Mouse (Mus musculus) ES-Bruce4 (cell line): Measurements from ENCODE around the gene Mt2. TPM values are rescaled to one million over a fixed set of nuclear protein-coding genes. Genes with fewer than 3 reads are reported as not detected.

Experiments used
- H3K27ac ChIP-seq: 2 replicates; pipeline ENCODE4 v1.5.1; 2012; ENCODE audit warnings: low read length, inconsistent platforms; ENCODE audit not compliant: insufficient read depth
- H3K27me3 ChIP-seq: 2 replicates; pipeline ENCODE4 v1.6.1; 2012; ENCODE audit warnings: mild to moderate bottlenecking, low read length, inconsistent platforms; ENCODE audit not compliant: control insufficient read depth, poor library complexity, insufficient read depth, severe bottlenecking
- H3K36me3 ChIP-seq: 2 replicates; pipeline ENCODE4 v1.6.1; 2012; ENCODE audit warnings: inconsistent platforms, mild to moderate bottlenecking, low read length, moderate library complexity; ENCODE audit not compliant: control insufficient read depth, poor library complexity, insufficient read depth, severe bottlenecking
- H3K4me1 ChIP-seq: one replicate; pipeline ENCODE4 v1.8.1; 2011; ENCODE audit warnings: low read length; ENCODE audit not compliant: control insufficient read depth, insufficient read depth
- H3K4me3 ChIP-seq: 2 replicates; pipeline ENCODE4 v1.5.1; 2011; ENCODE audit warnings: low read depth, mild to moderate bottlenecking, low read length
- H3K9ac ChIP-seq: 2 replicates; pipeline ENCODE4 v1.6.1; 2012; ENCODE audit warnings: low read depth, mild to moderate bottlenecking, inconsistent platforms; ENCODE audit not compliant: poor library complexity, severe bottlenecking
- H3K9me3 ChIP-seq: replicated peaks from 2 replicates; pipeline ENCODE4 v1.6.1; 2012; ENCODE audit warnings: mild to moderate bottlenecking, low read length, inconsistent platforms; ENCODE audit not compliant: control insufficient read depth, poor library complexity, insufficient read depth, severe bottlenecking
- CTCF ChIP-seq: IDR thresholded peaks from one replicate; pipeline ENCODE4 v1.8.1; 2011; ENCODE audit warnings: low read depth, low read length
- EP300 ChIP-seq: IDR thresholded peaks from 2 replicates; pipeline ENCODE4 v1.6.1; 2011; ENCODE audit warnings: low read depth, low read length; ENCODE audit not compliant: insufficient read depth
- POLR2A ChIP-seq: IDR thresholded peaks from one replicate; pipeline ENCODE4 v1.8.1; 2011; ENCODE audit warnings: low read length; ENCODE audit not compliant: insufficient read depth
- polyA plus RNA-seq: library from polyadenylated mRNA; stranded (reverse); fragments of >200 nt; gene quantifications from 2 replicates; pipeline ENCODE4 v1.2.4, GENCODE M21; 2011; ENCODE audit warnings: low read depth; ENCODE audit not compliant: missing spikeins, insufficient read depth, insufficient read length

The Mt2 gene
- polyA plus RNA-seq, 1 experiment, result 1,296 TPM

GRCm38 (mm10) chr8:94199202-94199869 is 26.9 kb downstream of the Mt2 start:
- no peaks in the 10 kb centered on the region for H3K4me1 ChIP-seq
- H3K27ac ChIP-seq, result no peak overlapping the region
- no peaks in the 10 kb centered on the region for H3K27me3 ChIP-seq
- no peaks in the 10 kb centered on the region for H3K9me3 ChIP-seq
- H3K9ac ChIP-seq, result no peak overlapping the region
- no peaks in the 10 kb centered on the region for H3K36me3 ChIP-seq
- TF ChIP-seq POLR2A (no peak), CTCF (peak; percentile 25), EP300 (no peak)
- no peak overlapping the region for H3K4me3 ChIP-seq

- Histone ChIP-seq H3K27ac (no peak overlapping the region), H3K36me3 (no peaks in the 10 kb centered on the region), H3K4me1 (no peaks in the 10 kb centered on the region), H3K9me3 (no peaks in the 10 kb centered on the region), H3K27me3 (no peaks in the 10 kb centered on the region), H3K9ac (no peak overlapping the region), H3K4me3 (no peak overlapping the region)
- TF ChIP-seq CTCF (no peak), POLR2A (no peak), EP300 (no peak)
Observed at GRCm38 (mm10) chr8:94204043-94204442, 31.6 kb downstream of the Mt2 start.

GRCm38 (mm10) chr8:94205736-94206135 is 33.3 kb downstream of the Mt2 start:
- Histone ChIP-seq H3K36me3 (no peaks in the 10 kb centered on the region), H3K4me1 (no peaks in the 10 kb centered on the region), H3K4me3 (no peak overlapping the region), H3K27me3 (no peaks in the 10 kb centered on the region), H3K9ac (no peak overlapping the region), H3K27ac (no peak overlapping the region), H3K9me3 (no peaks in the 10 kb centered on the region)
- no peak for TF ChIP-seq EP300
- TF ChIP-seq CTCF, result peak; percentile 96
- no peak for TF ChIP-seq POLR2A

GRCm38 (mm10) chr8:94206256-94206655 is 33.8 kb downstream of the Mt2 start:
- no peak for TF ChIP-seq POLR2A
- no peaks in the 10 kb centered on the region for H3K9me3 ChIP-seq
- no peak overlapping the region for H3K9ac ChIP-seq

GRCm38 (mm10) chr8:94207491-94207890 is 35.0 kb downstream of the Mt2 start:
- H3K9me3 ChIP-seq, result no peaks in the 10 kb centered on the region
- H3K27ac ChIP-seq, result no peak overlapping the region
- H3K9ac ChIP-seq, result no peak overlapping the region

More at GRCm38 (mm10) chr8:94206256-94206655, 33.8 kb downstream of the Mt2 start:
- Histone ChIP-seq H3K4me3 (no peak overlapping the region), H3K36me3 (no peaks in the 10 kb centered on the region), H3K27me3 (no peaks in the 10 kb centered on the region), H3K4me1 (no peaks in the 10 kb centered on the region), H3K27ac (no peak overlapping the region)

GRCm38 (mm10) chr8:94209639-94210038 is 37.2 kb downstream of the Mt2 start:
- no peak for TF ChIP-seq EP300
- no peak for TF ChIP-seq POLR2A
- TF ChIP-seq CTCF, result no peak
- H3K9me3 ChIP-seq, result no peaks in the 10 kb centered on the region
- no peak overlapping the region for H3K4me3 ChIP-seq

More at GRCm38 (mm10) chr8:94207491-94207890, 35.0 kb downstream of the Mt2 start:
- no peaks in the 10 kb centered on the region for H3K36me3 ChIP-seq
- no peak overlapping the region for H3K4me3 ChIP-seq
- H3K4me1 ChIP-seq, result no peaks in the 10 kb centered on the region
- no peak for TF ChIP-seq POLR2A
- TF ChIP-seq EP300, result no peak
- TF ChIP-seq CTCF, result no peak
- H3K27me3 ChIP-seq, result no peaks in the 10 kb centered on the region

More at GRCm38 (mm10) chr8:94209639-94210038, 37.2 kb downstream of the Mt2 start:
- H3K27me3 ChIP-seq, result no peaks in the 10 kb centered on the region
- H3K4me1 ChIP-seq, result no peaks in the 10 kb centered on the region
- H3K9ac ChIP-seq, result no peak overlapping the region
- no peaks in the 10 kb centered on the region for H3K36me3 ChIP-seq
- no peak overlapping the region for H3K27ac ChIP-seq
